Mouse (Mus musculus) WW6 (cell line): ENCODE data around the gene Irgc1.

Source experiments
- DNase-seq: peaks from one replicate; pipeline ENCODE4 v3.0.0-alpha.2; 2013; ENCODE audit warnings: low read depth, low spot score

Gene Irgc1

DNA sequence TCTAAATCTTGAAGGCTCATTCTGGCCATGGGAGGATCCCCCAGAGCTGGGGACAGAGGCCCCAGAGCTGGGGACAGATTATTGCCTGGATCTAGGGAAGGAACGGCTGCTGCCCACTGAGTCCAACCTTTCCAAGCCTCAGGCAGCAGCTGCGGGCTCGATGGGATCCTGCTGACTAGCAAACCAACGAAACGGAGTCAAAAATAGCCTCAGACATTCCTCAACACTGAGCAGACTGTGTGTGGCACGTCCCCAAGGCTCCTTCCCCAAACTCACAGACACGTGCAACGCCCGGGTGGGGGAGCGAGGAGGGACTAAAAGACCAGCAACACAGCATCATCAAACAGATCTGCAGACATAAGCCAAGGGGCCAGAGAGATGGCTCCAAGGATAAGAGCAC is 14.1 kb downstream of the Irgc1 start:
- DNase-seq: no peak

DNA sequence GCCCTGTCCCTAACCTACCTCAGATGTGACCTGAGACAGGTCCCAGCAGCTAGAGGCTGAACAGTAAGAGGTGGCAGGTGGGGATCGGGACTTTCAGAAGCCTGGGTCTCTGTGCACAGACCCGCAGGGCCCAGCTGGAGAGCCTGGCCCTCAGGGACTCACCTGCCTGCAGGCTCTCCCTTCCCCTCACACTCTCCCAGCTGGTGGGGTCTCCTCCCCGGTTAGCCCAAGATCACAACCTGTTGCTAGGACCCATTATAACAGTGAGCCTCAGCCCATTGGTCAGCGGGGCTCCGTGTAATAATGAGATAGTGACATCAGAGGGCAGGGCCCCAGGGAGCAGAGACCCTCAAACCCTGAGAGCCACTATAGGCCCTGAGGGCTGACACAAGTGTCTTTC is 16.8 kb downstream of the Irgc1 start:
- no peak for DNase-seq

DNA sequence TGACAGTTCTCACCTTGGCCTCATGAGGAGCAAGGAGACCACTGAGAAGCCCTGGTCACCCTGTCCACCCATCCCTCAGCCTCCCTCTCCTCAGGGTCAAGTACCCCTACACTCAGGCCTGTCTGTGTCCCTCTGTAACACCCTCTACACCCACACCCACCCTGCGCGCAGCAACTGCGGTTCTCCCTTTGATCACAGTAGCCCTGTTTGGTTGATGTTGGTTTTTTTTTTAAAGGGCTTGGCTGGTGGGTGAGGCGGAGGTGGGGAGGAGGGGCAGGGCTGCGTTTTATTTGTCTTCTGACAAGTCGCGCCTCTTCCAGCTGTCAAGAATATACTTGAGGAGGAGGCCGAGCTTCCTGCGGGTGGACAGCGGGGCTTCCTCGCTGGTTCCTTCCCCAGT is 20.4 kb downstream of the Irgc1 start:
- DNase-seq: no peak

DNA sequence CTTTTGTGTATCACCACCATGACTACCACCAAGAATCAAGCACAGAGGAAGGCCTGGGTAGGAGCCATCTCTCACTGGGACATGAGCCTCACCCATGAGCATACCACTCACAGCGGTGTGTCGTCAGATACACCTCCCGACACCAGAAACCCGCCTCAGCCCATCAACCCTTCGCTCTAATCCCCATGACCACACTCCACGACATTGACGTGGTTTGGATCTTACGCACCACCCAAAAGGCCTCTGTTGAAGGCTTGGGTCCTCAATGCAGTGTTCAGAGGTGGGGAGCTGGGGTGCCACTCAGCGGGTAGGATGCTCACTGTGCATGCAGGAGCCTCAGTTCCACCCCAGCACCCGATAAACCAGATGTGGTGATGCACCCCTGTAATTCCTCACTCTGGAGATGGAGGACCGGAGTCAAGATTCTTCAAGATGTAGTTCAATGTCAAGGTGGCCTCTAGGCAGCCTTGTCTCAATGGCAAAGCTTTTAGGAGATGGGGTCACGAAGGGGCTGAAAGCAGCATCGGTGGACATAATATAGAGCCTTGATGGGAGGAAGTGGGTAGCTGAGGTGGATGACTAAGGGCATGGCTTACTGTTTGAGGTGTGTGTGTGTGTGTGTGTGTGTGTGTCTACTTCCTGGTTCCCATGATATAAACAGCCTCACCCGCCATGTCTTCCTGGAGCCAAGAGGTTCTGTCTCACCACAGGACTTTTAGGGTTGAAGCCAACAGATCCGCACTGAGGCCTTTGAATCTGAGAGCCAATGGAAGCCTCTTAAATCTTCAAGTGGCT is 21.3 kb downstream of the Irgc1 start:
- no peak for DNase-seq

DNA sequence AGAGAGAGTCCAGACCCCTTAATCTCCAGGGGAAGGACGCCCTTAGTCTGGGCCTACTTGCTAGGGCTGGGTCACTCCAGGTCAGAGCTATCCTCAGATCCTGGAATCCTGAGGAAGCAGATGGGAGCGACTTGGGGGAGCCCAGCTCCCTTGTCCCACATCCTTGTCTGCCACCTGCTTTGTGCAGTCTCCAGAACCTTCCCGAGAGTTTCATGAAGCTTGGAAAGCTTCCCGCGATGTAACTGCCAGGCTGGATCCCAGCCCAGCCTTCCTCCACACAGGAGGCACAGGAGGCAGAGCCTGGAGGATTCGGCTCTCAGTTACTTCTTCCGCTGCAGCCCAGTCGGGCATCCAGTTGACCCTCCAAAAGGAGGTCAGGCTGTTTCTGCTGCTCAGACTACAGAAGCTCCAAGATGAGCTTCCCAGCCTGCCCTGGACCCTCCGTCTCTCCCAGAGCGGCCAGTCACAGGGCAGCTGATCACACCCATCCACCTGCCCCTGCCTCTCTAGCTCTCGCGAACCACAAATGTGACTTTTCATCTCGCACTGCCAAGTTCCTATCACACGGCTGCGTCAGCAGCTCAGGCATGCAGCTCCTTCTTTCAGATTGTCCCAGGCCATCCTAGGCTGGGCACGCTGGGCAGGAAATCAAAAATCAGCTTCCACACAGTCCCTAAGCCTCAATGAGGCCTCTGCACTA is 22.5 kb downstream of the Irgc1 start:
- DNase-seq: no peak

DNA sequence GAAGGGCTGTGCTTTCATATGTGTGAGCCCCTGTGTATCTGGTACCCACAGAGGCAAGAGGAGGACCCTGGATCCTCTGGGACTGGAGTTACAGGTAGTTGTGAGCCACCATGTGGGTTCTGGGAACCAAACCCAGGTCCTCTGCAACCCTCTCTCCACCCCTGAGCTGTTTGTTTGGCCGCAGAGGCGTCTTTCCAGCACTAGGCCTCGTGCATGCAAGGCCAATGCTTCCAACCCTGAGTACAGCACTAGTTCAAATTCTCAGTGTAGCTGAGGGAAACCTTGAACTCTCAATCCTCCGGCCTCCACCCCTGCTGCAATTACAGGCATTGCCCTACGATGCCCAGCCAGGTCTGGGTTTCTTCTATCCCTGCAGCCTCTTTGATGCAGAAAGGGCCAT is 23.4 kb downstream of the Irgc1 start:
- no peak for DNase-seq

DNA sequence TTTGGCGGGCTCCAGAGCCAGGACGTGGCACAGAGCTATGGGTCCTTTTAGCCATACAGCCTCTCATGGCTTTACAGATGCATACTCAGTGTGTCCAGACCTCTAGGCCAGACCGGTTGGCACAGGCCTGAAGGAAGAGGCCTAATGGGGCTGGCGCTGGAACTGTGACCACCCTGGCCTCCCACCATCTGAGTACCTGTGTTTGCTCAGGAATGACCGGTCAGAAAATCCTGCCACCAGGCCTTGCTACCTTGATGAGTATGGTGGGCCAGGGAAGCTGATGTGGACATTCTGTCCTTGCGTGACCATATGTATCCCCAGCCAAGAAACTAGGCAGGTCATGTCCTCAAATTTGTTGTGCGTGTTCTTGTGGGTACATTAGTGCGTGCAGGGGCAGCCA is 24.9 kb downstream of the Irgc1 start:
- no peak for DNase-seq

DNA sequence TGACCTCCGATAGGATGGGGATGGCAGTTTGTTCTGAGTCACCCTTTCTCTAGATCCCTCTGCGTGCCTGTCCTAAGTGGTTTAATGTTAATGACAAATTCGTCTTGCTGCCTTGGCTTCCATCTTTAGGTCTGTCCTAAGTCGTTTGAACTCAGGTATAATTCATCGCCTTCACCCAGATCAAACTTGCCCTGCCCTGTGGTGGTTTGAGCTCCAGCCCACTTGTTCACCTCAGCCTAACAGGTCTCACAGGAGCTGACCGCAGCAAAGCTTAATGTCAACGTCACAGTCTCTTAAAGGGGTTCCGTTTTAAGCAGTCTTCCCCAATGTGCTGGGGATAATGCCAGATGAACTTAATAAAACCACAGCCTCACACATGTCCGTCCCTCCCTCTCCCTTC is 26.2 kb downstream of the Irgc1 start:
- DNase-seq: no peak

DNA sequence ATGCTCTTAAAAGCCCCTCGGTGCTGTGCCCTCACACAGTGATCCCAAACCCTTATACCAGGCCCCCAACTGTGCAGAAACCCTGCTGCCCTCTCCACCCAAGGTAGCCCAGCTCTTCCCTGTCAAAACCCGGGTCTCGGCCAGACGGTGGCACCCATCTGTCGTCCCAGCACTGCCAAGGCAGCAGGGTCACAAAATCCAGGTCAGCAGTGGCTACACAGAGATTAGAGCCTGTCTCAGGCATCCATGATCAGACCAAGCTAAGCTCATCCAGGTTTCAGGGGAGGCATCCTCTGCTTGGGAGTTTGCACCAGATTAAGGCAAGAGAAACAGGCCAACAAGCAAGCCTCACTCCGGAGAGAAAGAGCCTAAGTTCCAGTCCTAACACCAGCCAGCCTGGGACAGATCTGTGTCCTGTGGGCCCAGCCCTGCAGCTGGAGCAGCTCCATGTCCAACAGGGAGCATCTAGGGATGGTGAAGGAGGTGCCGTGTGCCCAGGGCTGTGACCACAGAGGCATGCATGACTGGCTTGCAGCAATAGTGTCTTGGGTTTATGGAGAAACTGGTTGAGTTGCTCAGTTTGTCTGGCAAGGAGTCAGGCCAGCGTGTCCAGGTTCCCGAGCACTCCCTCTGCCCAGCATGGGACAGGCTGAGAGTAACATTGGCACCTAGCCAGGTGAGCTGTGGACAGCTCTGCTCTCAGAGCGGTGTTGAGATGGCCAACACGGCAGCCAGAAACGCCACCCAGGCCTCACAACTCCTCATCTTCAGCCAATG is 28.0 kb downstream of the Irgc1 start:
- no peak for DNase-seq

DNA sequence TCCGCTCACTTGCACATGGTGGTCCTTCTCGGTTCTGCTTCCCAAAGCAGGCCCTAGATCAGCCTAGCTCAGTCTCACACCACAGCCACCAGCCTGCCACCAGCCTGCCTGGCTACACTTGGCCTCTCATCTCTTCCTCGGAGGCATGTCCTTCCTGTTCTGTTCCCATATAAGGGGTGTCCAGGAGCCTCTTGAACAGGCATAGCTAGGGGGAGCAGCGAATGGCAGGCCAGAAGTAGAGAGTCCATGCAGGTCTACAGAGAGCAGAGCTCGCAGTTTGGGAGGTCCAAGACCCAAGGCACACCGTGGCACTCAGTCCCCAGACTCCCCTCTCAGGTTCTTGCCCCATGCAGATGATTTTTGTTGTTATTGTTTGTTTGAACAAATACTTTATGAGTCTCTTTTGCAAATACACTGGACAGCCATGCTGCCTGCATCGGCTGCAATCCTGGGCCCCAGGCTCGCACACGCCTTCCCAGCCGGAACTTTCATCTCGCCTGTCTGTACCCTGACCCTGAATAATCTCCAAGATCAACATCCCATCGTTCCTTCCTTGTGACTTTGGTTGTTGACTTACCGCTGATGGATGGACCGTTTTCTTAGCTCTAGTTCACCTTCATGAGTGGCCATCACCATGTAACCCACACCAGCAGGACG is 28.9 kb downstream of the Irgc1 start:
- DNase-seq: no peak

DNA sequence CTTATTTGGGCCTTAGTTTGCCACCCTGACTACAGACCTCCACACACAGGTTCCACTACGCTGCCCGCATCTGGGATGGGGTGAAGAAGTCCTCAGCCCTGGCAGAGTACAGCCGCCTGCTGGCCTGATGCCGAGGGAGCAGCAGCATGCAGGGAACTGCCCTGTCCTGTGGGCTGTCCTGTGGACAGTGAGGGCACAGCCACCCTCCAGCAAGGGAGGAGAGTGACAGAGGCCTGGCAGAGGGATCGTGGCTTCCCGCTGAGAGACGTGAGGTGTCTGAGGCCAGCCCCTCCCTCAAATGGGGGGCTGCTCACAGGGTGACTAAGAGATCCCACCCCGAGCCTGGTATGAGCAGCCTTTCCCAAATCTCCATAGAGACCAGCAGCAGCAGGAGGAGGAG is 29.8 kb downstream of the Irgc1 start:
- DNase-seq: no peak

DNA sequence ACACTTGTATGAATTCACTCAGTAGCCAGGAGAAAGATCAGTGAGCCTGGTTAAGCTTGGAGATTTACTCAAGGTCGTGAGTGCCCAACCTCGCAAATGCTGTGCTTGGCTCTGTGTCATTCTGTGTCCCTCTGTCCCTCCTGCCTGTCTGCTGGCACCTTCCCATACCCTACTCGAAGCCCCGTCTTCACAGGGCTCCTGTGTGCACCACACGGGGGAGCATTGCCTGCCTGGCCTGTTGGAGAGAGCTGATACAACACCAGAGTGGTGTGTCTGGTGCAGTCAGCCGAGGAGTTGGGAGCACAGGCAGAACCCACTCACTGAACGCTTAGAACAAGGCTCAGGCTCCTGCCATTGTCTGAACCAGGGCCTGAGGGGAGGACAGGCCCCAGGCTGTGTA is 30.4 kb downstream of the Irgc1 start:
- DNase-seq: no peak

DNA sequence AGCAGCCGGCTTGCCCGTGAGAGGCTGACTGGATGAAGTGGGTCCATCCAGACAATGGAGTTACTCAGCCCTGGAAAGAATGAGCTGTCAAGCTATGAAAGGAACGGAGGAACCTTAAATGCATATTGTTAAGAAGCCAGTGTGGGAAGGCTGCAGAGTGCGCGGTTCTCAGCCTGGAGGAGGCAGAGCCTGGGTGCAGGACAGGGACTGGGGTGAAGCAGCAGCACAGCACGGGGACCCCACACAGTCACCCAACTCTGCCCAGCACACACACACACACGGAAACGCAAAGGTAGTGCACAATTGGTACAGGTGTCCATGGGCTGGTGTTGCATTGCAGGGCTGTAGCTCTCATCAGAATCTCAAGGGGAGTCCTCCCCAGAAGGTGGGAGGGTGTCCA is 32.5 kb downstream of the Irgc1 start:
- DNase-seq: no peak

DNA sequence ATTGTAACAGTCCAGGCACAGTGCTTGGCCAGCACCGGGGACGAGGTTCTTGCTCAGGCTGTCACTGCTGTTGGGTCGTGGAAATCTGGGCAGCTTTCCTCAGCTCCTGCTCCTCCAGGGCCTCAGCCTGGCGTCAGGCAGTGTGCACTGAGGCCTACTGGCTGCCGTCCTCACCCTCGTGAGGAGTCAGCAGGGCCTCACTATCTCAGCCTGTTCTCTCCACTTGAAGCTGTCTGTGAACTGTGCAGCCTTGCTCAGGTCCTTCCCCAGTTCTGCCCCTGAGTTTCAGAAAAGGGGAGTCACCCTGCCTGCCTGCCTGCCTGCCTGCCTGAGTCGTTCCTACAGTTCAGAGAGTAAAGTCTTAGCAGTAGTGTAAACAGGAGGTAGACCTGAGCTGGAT is 36.8 kb downstream of the Irgc1 start:
- DNase-seq: no peak

DNA sequence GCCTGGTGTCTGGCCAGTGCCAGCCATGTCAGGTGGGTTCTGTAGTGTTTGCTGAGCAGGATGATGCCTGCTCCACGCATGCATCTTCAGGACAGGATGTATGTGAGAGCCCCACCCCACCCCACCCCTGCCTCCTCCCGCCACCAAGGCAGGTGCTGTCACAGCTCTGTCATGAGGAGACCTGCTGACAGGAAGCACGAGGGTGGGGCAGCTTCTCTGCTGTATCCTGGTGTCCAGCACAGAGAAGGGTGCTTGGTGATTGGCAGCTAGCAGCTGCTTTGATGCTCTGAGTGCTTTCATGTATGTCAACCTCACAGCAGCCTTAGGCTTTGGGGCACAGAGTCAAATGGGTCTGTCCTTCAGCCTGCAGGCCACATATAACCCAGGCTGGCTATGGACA is 38.5 kb downstream of the Irgc1 start:
- DNase-seq: no peak

DNA sequence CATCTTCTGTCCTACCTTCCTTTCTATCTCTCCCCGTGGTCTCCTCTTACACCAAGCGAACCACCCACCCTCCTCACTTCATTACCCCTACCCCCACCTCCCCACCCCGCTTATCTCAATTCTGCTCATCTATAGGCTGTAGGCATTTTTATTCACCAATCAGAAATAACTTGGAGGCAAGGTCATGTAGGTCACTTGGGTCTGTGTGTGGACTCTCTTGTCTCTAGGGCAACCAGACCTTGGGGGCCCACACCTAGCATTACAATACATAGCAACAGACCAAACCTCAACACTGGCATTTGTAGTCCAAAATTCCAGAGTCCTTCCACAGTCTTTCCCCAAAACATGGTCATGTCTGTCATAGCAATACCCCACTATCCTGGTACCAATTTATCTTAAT is 41.3 kb downstream of the Irgc1 start:
- DNase-seq: no peak

DNA sequence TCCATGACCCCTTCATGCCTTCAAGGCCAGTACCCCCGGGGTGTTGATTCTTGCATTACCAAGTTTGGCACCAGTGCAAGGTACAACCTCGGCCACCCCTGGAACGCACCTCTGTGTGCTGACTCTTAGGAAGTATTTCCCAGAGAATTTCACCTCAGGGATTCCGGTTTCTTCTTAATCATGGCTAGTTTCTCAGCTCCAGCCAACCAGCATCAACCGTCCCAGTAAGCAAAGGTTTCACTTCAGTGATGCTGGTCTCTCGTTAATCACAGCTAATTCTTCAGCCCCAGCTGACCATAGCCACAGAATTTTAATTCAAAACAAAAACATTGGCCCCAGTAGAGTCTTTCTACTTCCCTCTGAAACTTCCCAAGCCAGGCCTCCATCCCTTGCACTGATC is 42.0 kb downstream of the Irgc1 start:
- DNase-seq: no peak

DNA sequence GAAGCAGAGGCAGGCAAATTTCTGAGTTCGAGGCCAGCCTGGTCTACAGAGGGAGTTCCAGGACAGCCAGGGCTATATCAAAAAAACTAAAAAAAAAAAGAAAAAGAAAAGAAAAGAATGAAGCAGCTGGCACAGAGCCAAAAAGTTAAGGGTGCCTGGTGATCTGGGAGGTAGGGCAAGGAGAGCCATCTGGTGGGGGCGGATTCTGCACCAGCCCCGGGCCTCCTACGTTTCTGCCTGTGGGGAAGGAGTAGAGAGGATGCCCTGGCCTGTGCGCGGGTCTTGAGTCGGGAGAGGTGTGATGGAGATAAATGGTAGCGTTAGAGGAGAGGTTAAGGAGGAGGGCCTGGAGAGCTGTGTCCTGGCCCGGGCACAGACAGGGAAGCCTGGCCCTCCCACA is 43.9 kb downstream of the Irgc1 start:
- no peak for DNase-seq

DNA sequence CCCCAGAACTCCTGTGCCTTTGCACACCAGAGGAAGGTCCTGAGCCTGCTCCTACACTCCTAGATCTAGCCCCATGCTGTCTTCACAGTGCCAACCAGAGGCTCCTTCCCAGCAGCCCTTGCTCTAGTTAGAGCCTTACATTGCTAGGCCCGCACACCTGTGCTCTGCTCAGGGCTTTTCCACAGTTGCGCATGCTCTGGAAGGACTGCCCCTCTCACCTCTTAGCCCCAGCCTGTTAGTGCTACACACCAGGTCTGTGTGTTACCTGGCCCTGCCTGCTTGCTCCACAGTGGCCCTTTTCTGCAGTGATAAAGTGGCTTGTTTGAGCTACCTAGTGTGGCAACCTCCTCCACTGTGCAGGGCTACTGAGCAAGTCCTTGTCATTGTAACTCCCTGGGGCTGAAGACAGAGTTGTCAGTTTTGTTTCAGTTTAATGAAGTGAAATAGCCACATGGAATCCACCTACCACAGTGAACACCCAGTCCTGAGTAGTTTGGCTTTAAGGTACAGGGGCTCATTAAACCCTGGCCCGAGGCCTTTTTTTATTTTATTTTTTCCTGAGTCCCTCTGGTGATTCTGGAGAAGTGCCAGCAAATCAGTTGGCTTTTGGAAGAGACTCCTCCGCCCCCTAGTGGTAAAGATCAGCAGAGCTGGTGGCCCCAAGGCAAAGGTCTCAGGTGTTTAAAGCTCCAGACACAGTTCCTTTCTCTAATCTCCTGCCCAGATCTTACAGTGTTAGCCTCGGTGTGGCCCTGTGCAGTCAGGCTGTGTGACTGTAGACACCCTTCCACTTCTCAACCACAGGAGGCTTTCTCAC is 45.4 kb downstream of the Irgc1 start:
- DNase-seq: peak; percentile 50

DNA sequence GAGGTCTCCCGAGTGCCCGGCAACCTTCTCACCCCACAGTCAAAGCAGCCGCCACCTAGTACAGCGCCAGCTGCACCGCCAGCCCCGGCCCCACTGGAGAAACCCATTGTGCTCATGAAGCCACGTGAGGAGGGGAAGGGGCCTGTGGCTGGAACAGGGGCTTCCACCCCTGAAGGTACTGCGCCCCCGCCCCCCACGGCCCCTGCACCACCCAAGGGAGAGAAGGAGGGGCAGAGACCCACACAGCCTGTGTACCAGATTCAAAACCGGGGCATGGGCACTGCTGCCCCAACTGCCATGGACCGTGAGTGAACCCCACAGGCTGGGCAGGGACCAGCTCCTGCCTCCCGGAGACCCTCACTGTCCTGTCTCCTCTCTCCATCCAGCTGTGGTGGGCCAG is 46.4 kb downstream of the Irgc1 start:
- DNase-seq: no peak

DNA sequence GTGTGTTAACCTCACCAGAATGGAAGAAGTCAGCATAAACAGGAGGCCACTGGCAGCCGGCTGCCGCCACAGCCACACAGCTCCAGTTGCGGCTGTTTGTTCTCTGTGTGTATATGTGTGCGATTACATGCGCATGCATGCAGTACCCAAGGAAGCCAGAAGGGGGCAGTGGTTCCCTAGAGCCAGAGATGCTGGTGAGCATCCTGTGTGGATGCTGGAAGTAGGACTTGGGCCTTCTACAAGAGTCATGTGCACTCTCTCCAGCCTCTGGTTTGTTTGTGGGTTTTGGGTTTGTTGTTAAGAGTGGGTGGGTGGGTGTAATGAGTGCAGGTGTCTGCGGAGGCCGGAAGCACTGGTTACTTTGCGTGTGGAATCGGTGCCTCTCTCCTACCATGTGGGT is 49.2 kb downstream of the Irgc1 start:
- peak; percentile 57 for DNase-seq
